Mouse (Mus musculus): ENCODE results near the gene Pip5k1c.
A peak's percentile ranks its signal among the peaks of the same experiment; 100 is the strongest.

- TF ChIP-seq CTCF (IDR thresholded peaks at IDR 0.05; ENCODE audit: low read depth, low read length) (peak; percentile 91), EP300 (IDR thresholded peaks at IDR 0.05; ENCODE audit: insufficient read depth, low read depth, low read length) (peak; percentile 27; the same call in 1 of the 2 replicates)
Measured at GRCm38 (mm10) chr10:81304597-81305238, 12.0 kb downstream of the Pip5k1c start.
